Mouse (Mus musculus): ENCODE measurements around the gene Rasa4.

GRCm38 (mm10) chr5:136044865-136045264 is 38.9 kb upstream of the Rasa4 start:
- TF ChIP-seq POLR2A (IDR thresholded peaks at IDR 0.05; ENCODE audit: low read depth, low read length) (no peak), CTCF (IDR thresholded peaks at IDR 0.05; ENCODE audit: borderline replicate concordance, insufficient read depth, low read length) (no peak)
